ENCODE assay signal across 8 mouse cellular contexts in genomic region chr16:30475633-30476461, GRCm38 (mm10).
DNase-seq lines count a peak whose midpoint lies in the region; ATAC-seq and TF ChIP-seq lines count a peak whose summit lies in the region.

No protein-coding gene starts in this region.

- H3K27me3 ChIP-seq in embryonic facial prominence, embryonic 15.5 days = no peaks in the 10 kb centered on the region

- no peak overlapping the region for H3K27ac ChIP-seq in left cerebral cortex, adult 2 months
- peak overlapping the region; percentile 40 for H3K27ac ChIP-seq in embryonic facial prominence, embryonic 15.5 days (replicated peaks)

- peak; percentile 84 for ATAC-seq in embryonic facial prominence, embryonic 15.5 days (ENCODE audit: insufficient number of reproducible peaks, low FRiP score, low TSS enrichment, low read depth)

- no peaks in the 10 kb centered on the region; the same call in 1 of the 2 replicates for H3K9me3 ChIP-seq in embryonic facial prominence, embryonic 15.5 days (replicated peaks)

- TF ChIP-seq CTCF in left cerebral cortex, adult 2 months (IDR thresholded peaks at IDR 0.05) = no peak; the same call in 1 of the 2 replicates

- no peak overlapping the region for H3K4me2 ChIP-seq in embryonic facial prominence, embryonic 15.5 days (replicated peaks)

- intact Hi-C loops in left cerebral cortex, adult 2 months (cut with DNase I) = no loop called here

- no peak overlapping the region for H3K9ac ChIP-seq in embryonic facial prominence, embryonic 15.5 days

- WGBS in embryonic facial prominence, embryonic 15.5 days = 34% methylated on average over 10 of the region's 10 CpGs

- H3K36me3 ChIP-seq in embryonic facial prominence, embryonic 15.5 days = no peaks in the 10 kb centered on the region

- peaks cover 7% of the 10 kb centered on the region; the same call in 1 of the 2 replicates for H3K4me1 ChIP-seq in embryonic facial prominence, embryonic 15.5 days

- DNase-seq in left cerebral cortex, adult 11 months (ENCODE audit: low spot score) = peak; percentile 1
- DNase-seq in left cerebral cortex, adult 2 months (ENCODE audit: extremely low spot score in 1 of 2, low spot score in 2 of 2) = no peak
- DNase-seq in heart, postnatal 4 days = peak; percentile 36
- DNase-seq in lung, postnatal 36 days = peak; percentile 63
- DNase-seq in spleen, adult 12 weeks (ENCODE audit: low spot score) = no peak
- no peak for DNase-seq in spleen, postnatal 36 days (ENCODE audit: low spot score in 2 of 2)
- no peak for DNase-seq in ovary, postnatal 10 days (ENCODE audit: low spot score)

- no peak overlapping the region for H3K4me3 ChIP-seq in left cerebral cortex, adult 2 months
- H3K4me3 ChIP-seq in embryonic facial prominence, embryonic 15.5 days (replicated peaks) = no peak overlapping the region

Comparison
In these comparisons a context has a peak if more than half of its experiments do, and no peak if none do; other contexts are left out.
1. DNase-seq: peak in left cerebral cortex, adult 11 months (single experiment), heart, postnatal 4 days (single experiment) and lung, postnatal 36 days (single experiment); none in left cerebral cortex, adult 2 months (0 of 2), spleen, adult 12 weeks (single experiment), spleen, postnatal 36 days (0 of 2) and ovary, postnatal 10 days (single experiment).